Mouse (Mus musculus): ENCODE results near the gene Entpd6.
A peak's percentile ranks its signal among the peaks of the same experiment; 100 is the strongest.

Entpd6 gene

DNA sequence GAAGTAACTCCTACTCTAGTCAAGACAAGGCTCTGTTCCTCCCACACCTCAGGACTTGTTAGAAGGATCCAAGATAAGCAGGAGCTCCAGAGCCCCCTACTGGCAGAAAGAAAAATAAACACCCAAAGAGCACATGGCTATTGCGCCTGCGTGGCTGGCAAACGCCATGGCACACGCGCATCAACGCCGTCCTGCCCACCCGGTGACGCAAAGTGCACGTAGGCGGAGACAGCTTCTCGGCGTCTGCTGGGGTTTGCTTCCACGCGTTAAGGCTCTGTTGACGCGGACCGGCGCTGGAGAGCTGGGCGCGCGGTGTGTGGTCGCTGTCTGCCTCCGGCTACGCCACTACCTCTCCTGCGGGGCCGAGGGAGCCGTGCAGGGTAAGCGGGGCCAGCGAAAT is at the start of gene Entpd6:
Gene Entpd6, plus strand, starts transcription at position 189 of the 400 bp plus-strand sequence.
- peak; percentile 94 for ATAC-seq (ENCODE audit: low TSS enrichment)

DNA sequence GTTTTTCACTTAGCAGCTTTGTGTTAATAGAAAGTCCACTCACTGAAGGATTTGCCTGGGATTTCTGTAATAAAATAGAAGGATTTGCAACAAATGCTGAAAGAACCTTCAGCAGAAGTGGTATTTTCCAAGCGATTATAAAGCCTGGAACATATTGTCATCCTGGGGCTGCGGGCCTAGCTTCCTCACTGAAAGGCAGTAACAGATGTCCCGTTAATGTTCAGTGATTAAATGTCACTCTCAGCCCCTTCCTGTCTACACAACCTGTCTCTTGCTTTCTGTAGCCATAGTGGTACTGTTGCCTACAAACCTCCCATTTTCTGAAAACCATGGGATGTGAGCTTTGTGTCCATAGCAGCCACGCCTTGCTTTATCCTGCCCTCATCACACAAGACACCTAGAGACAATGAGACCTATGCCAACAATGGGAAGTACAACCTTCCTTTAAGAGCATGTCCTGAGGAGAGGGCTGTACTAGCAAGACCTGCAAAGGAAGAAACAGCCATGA is 36.6 kb upstream of the Entpd6 start:
- no peak for ATAC-seq (ENCODE audit: low TSS enrichment)

DNA sequence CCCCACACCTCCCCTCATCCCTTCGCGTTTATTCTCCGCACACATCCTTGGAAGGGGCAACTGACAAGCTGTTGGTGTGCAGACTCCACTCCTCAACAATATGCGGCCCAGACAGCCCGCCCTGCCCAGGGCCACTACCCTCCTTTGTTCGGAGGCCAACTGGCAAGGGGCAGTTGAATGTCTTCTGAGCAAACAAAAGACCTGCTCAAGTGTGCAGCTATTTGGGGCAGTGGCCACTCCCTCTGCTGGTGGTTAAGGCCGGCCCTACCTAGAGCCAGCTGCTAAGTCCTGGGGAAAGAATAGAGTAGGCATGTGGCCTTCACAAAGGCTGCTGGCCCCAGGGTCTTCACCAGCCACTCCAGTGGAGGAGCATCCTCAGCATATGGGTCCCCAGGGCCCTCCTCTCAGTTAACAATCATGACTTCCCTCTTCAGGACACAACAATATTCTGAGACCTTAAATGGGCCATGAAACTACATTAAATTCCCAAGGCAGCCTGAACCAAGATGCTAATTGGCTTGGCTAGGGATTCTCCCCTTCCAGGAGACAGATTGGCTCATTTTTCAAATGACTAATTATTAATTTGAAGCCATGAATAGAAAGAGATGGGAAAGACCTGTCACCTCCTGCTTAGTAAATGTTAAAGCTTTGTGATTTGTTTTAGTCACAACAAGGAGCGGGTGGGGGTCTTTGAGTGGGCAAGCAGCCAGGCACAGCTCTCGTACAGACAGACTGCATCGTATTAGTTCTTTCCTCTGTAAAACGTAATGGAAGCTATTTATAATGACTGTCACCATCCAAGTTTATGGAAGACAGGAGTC is 12.9 kb upstream of the Entpd6 start:
- no peak for ATAC-seq (ENCODE audit: low TSS enrichment)

DNA sequence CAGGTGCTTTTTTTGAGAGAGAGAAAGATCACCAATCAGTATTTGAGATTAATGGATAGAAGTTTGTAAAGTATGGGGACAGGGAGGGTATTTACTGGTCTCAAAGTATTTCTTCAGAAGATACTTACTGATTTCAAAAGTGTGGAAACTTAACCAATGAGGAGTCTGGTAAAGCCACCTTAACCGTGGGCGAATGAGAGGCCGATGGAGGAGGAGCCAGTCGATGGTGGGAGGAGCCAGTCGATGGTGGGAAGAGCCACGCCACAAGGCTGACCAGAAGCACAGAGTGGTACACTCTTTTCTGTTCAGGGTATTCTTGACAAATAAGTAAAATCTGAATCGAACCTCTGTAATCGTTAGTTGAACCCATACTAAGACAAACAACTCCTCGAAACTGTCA is 11.0 kb upstream of the Entpd6 start:
- no peak for ATAC-seq (ENCODE audit: low TSS enrichment)

DNA sequence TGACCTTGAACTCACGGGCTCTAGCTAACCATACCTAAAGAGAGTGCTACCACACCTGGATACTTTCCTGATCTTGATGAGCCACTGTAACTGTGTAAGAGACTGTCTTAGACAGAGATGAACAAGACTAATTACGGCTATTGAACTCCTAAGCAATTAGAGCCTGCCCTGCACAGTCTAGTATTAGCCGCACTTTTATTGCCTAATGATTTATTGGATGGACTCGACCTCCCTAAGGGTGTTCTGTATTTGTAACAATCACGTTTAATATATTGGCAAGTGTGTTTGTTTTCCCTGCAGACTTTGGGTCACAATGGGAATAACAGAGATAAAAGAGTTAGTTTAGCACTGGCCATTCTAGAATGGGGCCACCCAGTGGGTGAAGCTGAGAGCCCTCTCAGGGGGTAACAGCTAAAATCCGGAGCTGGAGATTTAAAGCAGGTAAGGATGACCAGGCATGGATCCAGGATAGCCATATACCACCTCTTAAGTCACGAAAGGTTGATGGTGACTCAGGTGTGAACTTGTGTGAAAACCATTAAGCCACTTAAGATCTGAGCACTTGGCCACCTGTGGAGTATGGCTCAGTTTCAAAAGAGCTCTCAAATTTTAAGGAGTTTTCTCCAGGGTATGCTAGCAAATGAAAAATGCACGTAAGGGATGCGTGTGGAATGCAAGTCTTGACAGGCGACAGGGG is 8.5 kb upstream of the Entpd6 start:
- no peak for ATAC-seq (ENCODE audit: low TSS enrichment)

DNA sequence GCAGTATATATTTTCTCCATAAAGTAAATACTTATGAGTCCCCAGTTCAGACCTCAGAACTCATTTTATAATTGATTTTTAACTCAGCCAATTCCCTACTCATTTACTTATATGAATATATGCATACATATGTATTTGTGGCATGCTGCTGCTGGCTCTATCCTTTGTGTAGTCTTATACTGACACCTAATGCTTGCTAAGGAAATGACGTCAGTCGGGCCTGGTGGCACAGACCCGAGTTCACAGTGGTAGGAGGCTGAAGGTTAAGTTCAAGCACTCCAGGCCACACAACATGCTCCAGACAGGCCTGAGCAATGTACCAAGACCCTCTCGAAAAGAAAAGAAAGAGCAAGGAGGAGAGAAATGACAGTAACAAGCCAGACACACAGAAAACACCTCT is 7.4 kb upstream of the Entpd6 start:
- no peak for ATAC-seq (ENCODE audit: low TSS enrichment)

DNA sequence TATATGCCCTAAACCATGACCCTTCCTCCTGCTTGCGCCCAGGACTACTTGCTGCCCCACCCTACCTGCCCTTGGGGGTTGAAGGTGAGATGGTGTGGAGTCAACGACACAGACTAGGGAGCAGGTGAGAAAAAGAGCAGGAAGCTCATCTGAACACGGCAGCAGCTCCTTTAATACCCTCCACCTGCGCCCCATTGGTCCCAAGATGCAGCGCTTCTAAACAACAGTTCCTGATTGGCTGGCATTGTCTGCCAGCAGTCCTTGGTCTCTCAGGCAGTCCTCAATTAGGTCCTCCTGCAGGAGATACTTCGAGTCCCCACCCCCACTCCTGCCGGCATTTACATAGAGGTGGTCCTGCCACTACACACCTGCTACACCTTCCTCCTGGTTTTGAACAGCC is 3.8 kb upstream of the Entpd6 start:
- no peak for ATAC-seq (ENCODE audit: low TSS enrichment)

DNA sequence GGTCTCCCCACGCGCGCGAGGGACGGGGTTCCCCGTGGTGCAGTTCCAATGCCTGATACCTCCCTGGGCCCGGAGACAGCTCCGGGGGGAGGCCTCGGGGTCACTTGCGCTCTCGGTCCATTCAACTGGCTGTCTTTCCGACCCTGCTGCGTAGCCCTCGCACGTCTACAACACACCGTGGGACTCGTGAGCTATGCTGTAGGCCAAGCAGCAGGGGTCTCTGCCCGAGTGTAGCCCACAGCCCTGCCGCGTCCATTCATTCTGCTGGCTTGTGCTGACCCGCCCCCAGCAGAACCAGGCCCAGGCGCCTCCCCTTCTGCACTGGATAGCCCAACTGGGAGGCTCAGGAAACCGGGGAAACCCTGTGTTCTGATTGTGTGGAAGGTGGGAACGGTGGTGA is 441 bp downstream of the Entpd6 start:
- peak; percentile 51 for ATAC-seq (ENCODE audit: low TSS enrichment)

DNA sequence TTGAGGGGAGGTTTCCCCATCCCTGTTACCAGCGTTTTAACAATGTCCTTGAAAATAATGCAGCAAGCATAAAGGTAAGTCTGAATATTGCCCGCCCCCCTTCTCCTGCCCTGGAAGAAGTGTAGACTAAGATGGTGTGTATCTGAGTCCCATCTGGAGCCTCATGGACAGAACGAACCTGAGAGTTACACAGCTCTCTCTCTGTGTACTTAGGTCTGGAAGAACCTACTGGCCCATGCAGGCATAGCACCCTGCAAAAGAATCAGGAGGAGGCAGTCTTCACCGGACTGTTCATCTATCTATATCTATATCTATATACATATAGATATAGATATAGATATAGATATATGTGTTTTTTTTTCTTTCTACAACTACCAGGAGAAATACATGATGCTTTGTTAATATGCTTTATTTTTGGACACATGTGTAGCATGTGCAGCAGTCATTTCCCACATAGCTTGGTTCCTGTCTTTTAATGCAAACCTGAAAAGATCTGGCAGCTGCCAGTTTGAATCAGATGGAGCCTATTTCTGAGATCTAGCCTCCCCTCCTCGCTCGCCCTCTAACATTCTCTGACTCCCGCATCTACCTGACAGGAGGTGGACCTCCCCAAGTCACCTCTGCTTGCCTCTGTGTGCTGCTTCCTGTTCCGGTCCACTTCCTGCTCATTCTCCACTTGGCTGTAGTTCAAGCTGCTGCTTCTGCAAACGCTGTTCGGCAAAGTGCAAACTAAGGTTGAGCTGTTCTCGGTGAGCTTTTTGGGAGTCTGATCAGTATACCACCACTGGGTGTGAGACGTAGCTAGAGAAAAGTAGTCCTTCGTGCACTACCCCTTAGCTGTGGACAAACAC is 1.5 kb downstream of the Entpd6 start:
- ATAC-seq (ENCODE audit: low TSS enrichment), result peak; percentile 39

DNA sequence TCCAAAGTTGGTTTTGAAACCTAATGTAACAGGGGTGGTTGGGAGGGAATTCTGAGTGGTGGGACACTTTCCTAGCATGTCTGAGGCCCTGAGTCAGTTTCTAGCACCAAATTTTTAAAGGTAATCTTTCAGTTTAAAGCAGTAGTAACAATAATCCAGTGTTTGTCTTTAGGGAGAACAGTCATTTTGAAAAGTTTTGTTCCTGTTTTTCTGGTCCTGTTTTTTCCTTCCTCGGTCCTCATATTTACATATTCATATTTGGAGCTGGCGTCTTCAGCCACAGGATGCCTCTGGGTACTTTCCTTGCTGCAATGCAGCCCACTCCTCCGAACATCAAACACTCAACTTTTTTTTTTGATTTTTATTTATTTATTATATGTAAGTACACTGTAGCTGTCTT is 6.2 kb downstream of the Entpd6 start:
- no peak for ATAC-seq (ENCODE audit: low TSS enrichment)

DNA sequence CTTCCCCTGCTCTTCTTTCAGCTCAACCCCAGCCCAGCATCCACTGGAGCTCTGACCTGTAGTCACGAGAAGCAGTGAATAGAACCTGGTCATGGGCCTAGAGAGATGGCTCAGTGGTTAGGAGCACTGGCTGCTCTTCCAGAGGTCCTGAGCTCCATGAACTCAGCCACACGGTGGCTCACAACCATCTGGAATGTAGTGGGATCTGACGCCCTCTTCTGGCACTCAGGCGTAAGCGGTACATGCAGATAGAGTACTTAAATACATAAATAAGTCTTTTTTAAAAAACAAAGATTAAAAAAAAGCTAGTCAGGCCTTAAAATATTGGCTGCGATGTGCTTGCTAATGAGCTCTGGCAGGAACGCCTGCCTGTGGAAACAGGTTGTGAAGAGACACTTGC is 12.6 kb downstream of the Entpd6 start:
- ATAC-seq (ENCODE audit: low TSS enrichment), result no peak

DNA sequence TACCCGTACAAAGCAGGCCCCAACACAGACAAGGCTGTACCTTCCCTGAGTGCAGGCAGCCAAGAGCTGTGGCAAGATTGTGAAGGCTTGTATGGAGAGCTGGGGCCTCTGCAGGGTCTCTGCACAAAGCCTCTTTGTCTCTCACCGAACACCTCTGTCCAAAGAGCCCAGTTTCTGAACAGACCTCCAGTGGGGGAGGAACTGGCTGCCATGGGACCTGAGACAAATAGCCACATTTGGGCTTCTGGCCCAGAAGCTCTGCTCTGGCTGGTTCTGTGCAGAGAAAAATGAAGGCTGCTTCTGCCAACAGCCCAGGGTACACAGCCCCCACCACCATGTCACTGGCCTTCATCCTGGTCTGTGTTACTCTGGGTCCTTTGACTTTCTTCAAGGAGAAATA is 16.8 kb downstream of the Entpd6 start:
- peak; percentile 60 for ATAC-seq (ENCODE audit: low TSS enrichment)

DNA sequence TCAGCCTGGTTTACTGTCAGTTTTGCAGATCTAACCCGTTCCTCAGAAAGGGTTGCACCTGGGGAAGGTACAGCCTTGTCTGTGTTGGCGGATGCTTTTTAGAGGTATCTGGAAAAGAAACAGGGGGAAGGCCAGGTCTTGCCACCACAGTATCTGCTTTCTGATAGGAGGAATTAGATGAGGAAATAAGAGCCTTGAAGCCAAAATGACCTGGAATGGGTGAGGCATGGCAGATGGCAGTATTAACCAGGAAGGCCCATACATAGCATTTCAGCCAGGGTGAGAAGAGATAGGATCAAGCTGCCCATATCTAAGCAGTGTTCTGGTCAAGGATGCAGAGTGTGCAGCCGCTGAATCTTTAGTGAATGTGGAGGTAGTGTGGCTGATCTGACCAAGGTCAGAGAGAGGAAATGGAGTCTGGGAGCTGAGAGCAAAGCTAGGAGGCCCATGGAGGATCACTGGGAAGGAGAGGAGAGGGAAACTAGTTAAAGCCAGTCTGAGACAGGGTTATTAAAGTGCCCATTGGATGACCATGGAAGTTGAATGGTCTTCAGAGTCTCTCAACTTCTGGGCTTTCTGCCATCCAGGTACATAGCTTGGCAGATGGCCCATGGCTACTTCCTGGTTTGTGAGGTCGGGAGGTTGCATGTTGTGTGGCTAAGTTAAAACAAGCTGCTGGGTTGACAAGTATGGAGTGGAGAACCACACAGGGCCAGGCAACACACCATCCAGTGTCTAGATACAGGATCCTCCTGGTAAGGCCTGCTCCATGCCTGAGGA is 17.4 kb downstream of the Entpd6 start:
- no peak for ATAC-seq (ENCODE audit: low TSS enrichment)

DNA sequence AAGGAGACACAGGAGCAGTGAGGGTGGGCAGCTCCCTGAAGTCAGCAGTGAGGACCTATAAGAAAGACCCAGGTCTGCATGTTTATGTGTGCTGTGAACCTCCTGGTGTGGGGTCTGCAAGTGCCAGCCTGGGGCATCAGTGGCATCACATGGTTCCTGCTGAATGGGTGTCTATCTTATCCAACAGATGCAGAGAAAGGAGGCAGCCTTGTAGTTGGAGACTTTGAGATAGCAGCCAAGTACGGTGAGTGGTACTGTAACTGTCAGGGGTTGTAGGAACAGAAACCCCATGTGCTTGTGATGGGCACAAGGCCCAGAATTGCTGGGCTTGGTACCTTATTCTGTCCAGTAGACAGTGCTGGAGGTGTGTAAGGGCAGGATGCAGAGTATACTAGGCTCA is 19.8 kb downstream of the Entpd6 start:
- no peak for ATAC-seq (ENCODE audit: low TSS enrichment)

DNA sequence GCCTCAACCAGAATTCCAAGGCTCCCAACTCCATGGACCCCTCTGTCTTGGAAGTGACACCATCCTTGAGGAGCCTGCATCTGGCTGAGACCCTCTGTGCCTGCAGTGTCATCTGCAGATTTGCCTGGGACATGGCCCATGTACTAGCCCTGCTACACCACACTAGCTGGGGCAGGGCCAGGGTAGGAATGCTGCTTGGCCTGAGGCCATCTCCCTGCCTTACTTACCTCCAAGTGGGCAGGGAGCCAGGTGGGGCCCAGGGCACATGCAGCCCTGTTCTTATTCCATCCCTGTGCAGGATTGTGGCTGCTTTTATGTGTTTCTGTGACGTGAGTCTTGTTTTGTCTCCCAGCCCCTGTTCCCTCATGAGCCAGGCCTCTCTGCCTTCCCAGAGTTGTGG is 21.9 kb downstream of the Entpd6 start:
- ATAC-seq (ENCODE audit: low TSS enrichment), result 0 out of 2 replicates have a peak, but pooled peaks have one; percentile 1

DNA sequence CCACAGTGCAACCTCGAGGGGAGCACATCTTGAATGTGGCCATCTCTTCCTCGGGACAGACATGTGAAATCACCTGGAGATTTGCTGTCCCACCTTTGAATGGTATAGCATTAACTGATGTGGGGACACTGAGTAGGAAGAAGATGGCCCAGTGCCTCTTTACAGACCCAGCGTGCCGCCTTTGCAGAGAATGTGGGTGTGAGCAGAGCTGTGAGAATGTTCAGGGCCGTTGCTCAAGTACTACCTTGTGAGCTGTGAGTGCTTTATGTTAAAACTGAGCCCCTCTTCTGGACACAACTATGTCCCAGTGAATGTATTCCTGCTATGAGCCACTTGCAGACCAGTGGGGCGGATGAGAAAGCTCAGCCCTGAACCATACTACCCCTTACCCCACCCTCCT is 22.3 kb downstream of the Entpd6 start:
- ATAC-seq (ENCODE audit: low TSS enrichment), result peak; percentile 50

DNA sequence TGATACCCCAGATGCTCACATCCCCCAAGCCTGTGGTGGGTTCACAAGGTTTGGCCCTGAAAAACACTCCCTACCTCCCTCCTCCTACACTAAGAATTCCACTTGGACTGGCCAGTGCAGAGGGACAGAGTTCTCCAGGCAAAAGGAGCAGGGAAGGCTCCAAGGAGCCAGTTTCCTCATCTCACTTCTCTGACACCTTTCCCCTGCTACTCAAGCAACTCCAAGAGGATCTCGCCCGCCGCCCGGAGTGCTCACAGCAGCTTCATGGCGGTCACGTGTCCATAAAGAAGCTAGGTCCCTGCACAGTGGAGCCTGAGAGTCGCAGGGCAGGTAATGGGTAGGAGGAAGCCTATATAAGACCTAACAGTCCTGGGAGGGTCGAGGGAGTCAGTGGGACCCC is 23.2 kb downstream of the Entpd6 start:
- 0 out of 2 replicates have a peak, but pooled peaks have one; percentile 3 for ATAC-seq (ENCODE audit: low TSS enrichment)

DNA sequence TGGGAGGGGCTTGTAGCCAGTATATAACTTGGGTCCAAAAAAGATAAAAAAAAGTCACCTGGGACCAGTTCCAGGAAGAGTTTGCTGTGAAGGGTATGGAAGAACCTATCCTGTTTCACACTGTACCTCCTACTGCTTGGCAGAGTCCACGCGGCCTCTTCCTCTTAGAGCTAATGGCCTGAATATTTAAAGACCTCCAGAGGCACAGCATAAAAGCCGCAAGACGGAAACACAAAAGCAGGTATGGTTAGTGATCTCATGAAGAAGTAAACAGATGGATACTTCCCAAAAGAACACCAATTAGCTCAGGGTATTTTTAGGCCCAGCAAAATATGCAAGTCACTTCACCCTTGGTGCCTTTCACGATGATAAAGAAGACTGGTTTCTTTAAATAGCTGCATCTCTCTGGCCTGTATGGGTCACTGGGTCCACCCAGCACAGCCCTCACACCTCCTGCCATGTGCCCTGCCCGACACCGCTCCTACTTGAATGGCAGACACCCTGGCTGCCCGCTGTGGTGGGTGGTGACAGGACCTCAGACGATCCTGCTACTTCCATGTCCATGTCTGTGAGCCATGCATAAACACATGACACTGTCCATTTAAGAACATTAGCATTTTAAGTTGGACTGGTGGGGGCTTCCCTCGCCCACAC is 23.8 kb downstream of the Entpd6 start:
- ATAC-seq (ENCODE audit: low TSS enrichment), result 0 out of 2 replicates have a peak, but pooled peaks have one; percentile 13

DNA sequence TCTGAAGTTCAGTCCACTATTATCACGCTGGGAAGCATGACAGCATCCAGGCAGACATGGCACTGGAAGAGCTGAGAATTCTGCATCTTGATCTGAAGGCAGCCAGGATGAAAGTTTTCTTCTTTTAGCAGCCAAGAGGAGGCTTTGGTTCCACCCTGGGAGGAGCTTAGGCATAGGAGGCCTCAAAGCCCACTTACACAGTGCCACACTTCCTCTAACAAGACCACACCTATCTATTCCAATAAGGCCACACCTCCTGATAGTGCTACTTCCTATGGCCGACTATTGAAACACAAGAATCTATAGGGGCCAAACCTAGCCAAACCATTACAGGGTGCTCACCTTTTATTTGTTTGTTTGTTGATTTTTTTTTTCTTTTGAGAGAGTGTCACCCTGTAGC is 34.0 kb downstream of the Entpd6 start:
- ATAC-seq (ENCODE audit: low TSS enrichment), result no peak

DNA sequence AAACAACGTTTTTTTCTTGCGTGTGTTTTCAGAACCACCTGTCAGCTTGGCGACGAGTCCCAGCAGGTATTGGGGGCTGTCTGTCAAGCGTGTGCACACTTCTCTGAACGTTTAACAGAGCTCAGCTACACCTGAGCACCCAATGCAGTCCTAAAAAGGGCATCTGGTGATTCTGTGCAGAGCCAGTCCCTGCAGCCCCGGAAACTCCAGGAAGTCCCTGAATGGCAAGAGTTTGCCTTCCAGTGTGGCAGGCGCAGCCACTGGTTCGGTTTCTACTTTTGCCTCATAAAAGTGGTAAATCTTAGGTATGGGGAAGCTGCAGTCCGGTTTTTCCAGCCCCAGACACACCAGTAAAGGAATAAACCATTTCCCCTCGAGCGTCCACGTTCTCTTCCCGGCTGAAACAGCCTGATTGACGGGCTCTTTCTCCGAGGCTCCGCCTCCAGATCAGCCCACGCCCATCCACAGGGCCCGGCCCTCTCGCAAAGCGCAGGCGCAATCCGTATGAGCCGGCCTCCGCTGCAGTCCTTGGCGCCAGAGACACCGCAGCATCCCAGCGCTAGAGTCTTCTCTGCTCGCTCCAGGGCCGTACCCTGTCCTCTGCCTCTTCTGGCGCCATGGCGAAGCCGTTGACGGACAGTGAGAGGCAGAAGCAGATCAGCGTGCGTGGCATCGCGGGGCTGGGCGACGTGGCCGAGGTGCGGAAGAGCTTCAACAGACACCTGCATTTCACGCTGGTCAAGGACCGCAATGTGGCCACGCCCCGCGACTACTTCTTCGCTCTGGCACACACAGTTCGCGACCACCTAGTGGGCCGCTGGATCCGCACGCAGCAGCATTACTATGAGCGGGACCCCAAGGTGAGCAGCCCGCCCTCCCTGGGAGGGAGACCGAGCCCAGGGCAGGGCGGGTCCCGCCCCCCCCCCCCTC is 37.7 kb downstream of the Entpd6 start, which contains the start of gene Pygb:
Gene Pygb, plus strand, starts transcription at position 485 of the 930 bp plus-strand sequence.
- ATAC-seq (ENCODE audit: low TSS enrichment), result peak; percentile 93
